Mouse (Mus musculus) liver, embryonic 14.5 days (tissue): ENCODE measurements around the gene Srms.

Experiments used
- CTCF ChIP-seq: IDR thresholded peaks from 2 replicates; pipeline ENCODE4 v1.5.1; 2016; ENCODE audit warnings: antibody characterized with exemption, low read depth, control low read depth
- EP300 ChIP-seq: IDR thresholded peaks from 2 replicates; pipeline ENCODE4 v1.6.1; 2016; ENCODE audit warnings: antibody characterized with exemption, low read depth

GRCm38 (mm10) chr2:181212389-181213020 is 480 bp downstream of the Srms start:
- no peak for TF ChIP-seq CTCF
- no peak for TF ChIP-seq EP300
